Mouse (Mus musculus) retina, postnatal 7 days (tissue): Measurements from ENCODE around the gene Hpcal1.

Experiments used
- DNase-seq: peaks from one replicate; pipeline ENCODE4 v3.0.0-alpha.2; 2012; ENCODE audit warnings: low read depth, low spot score

Hpcal1 gene

DNA sequence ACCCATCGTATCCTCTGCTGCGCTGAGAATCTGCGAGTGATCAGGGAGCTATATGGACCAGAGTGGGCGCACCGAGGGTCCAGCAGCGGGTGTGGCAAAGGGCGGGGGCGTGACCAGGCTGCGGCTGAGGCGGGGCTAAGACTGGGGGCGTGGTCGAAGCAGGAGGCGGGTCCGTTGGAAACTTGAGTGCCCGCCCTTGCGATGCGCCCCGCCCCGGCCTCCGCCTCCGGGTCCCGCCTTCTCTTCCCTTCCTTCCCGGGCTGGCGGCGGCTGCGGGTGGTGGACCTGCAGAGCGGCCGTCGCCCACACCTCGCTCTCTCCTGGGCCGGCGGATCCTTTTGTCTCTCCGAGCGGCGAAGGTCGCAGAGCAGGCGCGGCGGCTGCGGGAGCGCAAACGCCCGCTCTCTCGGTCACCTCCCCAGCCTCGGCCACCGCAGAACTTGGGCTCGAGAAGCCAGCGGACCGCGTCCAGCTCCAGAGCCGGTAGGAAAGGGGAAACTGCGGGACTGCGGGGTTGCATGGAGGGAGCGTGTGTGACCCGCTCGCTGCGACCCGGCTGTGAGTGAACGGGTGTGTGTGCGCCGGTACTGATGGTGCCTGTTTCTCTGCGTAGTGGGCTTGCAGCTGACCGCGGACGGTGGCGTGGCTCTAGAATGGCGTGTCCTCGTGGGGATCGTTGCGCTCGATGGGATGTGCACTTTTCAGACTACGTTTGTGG lies at the start of gene Hpcal1:
Hpcal1 (plus strand) TSS at position 293 of the 718 bp plus-strand sequence.
- peak; percentile 76 for DNase-seq

DNA sequence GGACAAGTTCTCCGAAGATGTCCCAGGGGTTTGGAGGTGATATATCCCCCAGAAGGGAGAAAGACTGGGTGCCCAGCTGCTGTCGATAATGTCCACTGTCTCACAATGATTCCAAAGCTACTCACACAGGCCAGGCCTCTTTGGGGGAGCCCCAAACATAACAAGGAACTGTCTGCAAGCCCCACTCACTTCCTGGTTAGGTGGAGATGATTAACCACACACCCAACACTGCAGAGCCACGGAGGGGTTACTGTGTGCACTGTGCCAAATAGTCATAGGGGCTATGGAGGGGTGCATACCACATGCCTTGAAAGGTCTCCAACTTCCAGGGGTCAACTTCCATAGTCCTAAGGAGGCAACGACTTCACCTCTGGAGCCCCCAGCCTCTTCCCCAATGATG lies 49.4 kb upstream of the Hpcal1 start:
- no peak for DNase-seq

DNA sequence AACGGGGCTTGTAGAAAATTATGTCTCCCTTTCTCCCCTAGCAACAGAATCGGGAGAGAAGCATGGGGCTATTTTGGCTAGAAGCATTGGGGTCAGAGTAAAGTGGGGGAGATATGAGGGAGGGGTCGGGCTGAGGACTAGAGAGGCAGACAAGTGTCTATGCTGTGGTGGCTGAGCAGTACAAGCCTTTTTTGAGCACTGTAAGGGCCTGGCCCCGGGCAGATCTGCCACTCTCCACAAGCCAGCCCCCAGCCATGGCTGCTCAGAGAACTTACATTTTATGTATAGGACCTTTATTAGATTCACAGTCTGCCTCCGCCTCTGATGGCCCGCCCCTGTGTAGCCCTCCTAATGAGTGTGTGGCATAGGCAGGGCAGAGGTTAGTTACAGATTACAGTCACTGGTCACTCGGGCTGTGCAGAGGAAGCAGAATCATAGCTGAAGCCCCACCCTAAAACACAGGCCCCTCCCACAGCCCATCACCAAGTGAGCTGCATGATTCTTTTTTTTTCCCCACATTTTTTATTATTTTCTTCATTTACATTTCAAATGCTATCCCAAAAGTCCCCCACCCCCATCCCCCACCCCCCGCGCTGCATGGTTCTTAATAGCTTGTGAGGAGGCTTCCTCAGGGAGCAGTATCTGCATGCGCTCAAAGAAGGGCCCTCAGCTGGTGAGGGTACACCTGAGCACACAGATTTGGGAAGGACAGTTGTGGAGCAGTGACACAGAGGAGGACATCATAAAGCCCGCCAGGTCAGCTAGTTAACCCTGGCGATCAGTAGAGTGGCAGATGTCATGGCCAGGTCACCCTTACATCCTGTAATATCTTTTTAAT lies 46.1 kb upstream of the Hpcal1 start:
- no peak for DNase-seq

DNA sequence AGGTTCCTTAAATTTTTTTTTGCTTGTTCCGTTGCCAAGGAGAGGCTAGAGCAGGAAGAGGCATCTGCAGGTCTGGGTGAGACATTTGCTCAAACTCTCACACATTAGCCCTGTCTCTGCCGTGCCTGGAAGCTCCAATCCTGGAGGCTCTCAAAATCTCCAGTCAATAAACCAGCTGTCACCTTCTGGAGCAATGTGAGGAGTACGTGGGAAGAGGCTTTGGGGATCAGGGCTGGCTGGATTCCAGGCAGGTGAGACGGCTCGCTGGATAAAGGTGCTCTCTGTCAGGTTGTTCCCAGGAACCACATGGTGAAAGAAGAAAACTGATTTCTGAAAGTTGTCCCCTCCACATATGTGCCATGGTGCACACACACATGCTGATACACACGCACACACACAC lies 44.2 kb upstream of the Hpcal1 start:
- DNase-seq: no peak

DNA sequence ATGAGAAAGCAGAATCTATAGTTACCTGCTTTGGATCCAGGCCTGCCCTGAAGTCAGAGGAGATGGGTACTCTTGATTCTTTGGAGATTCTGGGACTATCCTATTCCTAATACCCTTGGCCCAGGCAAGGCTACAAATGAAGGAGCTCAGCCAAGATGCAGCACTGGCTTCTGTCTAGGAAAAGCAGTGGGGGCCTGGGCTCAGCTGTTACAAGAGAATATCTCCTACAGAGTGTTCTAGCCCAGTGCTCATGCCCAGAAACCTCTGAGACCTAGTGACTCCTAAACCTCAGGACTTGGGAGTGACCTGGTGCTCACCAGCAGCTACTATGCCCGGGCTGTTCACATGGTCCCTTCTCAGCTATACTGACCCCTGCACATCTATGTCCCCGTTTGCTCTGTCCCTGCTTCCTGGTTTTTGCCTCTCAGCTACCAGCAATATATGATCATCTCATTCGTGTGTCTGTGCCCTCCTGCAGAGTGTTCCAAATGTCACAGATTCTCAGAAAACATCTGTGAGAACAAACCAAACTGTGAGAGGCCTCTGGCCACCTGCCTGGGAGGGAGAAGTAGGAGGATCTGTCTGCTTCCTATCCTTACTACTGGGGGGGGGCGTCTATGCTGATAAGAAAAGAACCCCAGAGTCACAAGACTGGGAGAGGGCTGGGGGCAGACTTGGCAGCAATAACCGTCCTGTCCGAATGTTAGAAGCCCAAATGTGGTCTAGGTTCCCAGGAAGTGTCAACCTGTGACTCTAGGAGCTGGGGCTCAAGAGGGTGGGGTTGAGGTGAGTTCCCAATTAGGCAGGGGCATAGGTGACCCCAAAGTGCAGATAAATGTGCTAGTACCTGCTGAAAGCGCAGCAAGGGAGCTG lies 39.2 kb upstream of the Hpcal1 start:
- DNase-seq: no peak

DNA sequence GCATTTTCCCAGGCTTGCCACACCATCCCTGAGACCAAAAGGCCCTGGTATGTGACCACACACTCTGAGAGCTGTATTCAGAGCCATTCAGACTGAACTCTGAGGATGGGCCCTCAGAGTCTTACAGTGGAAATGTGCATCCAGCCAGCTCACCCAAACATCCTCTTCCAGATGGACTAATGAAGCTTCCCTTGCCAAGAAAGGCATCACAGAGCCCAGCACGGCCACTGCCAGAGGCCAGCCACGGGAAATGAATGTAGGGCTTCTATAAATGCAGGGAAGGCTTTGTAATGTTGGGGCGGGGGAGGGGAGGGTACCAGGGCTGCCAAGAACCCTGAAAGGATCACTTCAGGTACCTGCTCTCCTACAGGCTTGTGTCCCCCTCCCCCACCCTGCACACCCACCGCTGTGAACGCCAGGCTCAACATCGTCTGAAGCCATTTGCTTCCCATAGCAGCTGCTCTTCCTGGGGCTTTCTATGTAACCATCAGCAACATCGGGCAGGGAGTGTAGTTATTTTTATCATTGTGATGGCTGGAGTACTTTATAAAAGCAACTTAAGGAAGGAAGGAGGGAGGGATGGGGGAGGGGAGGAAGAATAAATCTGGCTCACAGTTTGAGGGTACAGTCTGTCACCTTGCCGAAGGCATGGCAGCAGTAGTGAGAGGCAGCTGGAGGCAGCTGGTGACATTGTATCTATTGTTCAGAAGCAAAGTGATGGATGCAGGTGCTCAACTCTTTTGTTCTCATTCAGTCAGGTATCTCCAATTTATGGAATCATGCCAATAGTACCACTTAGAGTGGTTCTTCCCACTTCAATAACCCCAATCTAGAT lies 38.2 kb upstream of the Hpcal1 start:
- DNase-seq: no peak

DNA sequence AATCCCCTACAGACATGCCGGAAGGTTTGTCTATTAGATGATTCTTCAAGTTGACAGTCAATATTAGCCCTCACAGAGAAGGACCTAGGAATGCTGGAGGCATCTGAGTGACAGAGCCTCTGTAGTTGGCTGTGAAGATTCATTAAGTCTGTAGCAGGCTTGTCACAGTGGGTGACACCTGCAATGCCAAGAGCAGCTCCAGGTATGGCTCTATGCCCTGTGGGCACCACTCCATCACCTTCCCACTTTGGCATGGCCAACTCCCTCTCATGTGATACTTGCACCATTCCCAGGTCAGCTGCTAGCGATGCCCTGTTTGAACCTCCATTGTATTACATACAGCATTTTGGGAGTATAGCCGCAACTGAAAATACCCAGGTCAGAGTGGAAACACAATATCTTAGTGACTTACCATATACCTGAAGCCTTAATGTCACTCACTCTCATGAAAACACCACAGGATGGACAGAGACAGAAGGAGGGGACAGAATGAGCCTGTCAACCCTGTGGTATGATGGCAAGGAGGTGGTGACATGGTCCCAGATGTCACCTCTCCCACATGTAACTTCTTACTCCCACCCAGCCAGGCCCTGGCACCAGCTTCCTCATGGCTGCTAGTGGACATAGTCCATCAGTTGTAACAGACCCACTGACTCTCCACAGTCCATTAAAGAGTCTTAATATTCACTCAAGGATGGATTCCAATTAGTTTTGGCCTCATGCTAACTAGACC lies 37.4 kb upstream of the Hpcal1 start:
- DNase-seq: no peak

DNA sequence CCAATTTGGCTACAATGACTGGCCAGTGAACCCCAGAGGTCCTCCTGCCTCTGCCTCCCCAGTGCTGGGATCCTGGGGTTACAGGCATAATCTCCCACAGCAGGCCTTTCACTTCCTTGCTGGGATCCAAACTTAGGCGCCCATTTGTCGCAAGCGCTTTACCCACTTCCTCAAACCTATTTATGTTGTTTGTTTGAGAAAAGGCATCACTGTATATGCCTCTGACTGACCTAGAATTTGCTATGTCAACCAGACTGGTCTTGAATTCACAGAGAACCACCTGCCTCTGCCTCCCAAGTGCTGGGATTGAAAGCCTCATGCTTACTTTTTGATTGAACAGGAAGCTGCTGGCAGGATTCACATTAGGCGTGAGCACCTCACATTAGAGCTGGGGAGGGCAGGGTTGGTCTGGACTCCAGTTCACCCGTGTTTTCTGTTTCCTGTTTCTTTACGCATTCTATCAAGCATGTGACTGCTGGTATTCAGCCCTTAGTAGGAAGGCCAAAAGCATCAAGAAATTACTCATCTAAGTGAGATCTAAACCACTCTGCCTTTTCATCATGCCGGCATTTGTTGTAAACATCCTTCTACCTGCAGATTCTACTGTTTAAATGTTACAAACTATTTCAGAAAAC lies 33.0 kb upstream of the Hpcal1 start:
- no peak for DNase-seq

DNA sequence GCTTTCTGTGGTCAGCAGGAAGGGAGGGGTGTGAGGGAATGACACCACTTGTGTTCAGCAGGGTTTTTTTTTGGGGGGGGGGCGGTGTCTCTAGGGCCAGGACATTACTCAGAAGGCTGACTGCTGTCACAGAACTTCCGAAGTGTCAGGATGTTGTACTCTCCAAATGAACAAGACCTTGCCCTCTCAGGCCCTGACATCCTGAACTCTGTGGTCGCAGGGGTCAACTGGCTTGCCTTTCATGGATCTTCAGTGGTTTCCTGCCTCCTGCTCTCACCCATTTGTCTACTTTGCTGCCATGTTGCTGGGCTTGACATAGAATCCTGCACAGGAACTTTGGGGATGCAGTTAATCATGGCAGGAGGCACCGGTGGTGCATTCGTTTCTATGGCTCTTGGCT lies 32.1 kb upstream of the Hpcal1 start:
- DNase-seq: no peak

DNA sequence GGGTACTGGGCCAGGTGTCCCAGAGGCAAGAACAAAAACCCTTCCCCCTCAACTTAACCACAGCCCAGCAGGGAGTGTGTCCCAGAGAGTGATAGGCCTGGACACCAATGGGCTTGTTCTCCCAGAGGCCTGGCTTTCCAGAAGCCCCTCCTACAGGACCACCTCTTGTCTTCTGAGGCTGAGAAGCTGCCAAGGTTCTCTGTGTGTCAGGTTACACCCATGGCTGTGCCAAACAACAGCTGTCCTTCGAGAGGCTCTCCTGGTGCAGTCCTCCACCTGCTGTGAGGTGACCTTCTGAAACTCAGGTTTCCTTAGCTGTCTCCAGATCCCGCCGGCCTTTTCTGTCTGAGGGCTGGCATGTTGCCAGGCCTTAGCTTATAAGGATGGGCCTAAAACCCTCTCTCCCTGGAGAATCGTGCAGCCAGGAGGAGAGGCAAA lies 29.2 kb upstream of the Hpcal1 start:
- DNase-seq: peak; percentile 14

DNA sequence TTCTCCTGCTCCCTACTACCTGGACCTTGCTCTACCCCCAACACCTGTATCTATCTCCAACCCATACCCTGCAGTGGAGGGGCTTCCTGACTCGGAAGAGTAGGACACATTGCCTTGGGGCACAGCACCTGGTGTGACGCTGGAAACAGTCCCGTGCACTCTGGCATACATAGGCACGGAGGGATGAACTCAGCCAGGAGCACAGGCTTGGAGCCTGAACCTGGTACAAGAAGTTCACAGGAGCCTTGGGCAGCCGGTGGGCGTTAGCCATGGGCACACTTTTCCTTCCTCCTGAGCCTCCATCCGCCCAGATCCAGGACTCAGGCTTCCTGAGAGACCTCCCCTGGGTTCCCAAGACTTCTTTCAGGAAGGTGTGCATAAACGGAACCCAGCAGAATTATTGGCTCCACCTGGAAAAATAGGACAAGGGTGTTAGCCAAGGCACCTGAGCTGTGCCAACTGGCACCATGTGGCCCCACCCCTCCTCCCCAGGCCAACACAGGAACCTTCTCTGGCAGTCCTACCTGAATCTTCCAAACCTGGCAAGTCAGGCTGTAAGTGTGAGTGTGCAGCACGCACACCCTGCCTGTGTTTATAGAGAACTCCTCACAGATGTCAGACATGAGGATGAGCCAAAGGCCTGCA lies 26.5 kb upstream of the Hpcal1 start:
- DNase-seq: no peak

DNA sequence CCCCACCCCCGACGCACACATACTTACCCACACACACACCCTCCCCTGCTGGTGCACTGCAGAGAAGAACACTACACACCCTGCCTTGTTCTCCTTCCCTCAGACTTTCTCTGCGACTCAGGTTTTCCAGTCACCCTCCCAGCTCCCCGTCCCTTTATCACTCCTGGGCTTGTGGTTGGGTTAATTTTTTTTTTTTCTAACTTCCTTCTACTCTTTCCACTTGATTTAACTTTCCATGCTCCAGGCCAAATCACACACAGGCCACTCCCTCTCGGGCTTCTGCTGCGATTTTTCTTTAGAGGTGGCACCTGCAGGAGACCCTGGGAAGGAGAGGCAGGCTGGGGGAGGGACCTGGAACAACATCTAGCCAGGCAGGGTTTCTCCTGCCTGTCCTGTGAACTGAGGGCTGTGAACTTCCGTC lies 24.7 kb upstream of the Hpcal1 start:
- DNase-seq: no peak

DNA sequence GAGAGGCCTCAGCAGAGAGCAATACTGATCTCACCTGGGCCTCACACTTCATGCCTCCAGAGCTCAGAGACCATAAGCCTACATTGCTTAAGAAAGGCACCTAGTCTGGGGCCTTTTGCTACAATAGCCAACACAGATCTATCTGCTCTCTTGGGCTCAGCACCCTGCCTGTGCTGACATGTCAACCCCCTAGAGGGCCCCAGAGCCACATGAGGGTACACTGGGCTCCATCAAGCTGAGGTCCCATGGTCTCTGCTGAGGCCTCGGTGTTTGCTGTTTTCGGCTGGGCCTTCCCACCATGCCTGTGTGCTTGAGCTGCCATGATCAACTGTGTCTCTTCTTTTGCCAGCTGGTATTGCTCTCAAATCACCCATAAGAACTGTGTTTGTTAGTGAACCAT lies 24.0 kb upstream of the Hpcal1 start:
- no peak for DNase-seq

DNA sequence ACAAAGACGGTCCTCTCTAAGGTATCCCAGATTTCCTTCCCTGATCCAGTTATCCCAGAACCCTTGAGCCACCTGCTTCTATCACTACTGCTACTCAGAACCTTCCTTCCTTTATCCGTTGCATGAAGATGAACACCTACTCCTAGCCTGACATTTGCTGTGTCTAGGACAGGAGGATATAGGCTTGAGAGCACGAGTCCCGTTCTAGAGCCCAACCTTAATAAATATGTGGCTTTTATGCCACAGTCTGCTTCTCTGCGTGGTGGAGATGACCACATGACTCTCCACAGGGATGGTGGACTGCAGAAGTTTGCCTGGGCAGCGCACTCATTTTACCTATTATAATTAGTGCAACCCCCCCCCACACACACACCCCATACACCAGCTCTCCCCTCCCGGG lies 16.9 kb upstream of the Hpcal1 start:
- DNase-seq: no peak

DNA sequence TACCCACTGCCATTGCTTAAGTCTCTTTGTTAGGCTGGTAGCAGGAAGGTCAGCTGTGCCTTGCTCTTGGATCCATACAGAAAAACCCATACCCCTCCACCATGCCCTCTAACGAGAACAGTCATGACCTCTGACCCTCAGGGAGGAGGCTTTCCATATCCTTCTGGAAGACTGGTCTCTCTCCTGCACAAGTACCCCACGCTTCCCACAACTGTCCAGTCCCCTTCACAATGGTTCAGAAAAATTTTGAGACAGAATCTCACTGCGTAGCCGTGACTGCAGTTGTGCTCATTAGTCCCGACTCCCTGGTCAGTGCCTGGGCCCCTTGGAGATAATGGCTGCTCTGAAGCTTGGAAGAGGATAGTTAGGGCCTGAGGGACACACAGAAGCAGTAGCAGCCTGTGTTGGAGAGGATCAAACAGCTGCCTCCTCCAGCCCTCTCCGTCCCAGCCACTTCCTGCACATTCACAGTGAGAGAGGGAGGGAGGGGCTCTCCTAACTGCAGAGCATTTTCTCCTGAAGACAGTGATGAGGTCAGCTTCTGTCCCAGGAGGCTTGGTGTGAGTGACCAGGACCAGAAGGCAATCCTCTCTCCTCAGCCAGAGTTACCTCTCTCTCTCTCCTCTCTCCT lies 16.4 kb upstream of the Hpcal1 start:
- DNase-seq: no peak

DNA sequence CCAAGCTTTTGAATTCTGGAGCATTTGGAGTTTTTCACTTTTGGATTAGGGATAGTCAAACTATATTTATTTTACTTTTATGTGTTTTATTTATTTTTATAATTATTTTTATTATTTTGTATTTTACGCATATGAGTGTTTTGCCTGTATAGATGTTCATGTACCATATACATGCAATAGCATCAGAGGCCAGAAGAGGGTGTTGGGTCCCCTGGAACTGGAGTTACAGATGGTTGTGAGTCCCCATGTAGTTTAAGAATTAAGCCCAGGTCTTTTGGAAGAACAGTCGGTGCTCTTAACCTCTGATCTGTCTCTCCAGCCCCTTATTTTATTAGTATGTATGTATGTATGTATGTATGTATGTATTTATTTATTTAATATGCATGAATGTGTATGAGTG lies 12.9 kb upstream of the Hpcal1 start:
- DNase-seq: no peak

DNA sequence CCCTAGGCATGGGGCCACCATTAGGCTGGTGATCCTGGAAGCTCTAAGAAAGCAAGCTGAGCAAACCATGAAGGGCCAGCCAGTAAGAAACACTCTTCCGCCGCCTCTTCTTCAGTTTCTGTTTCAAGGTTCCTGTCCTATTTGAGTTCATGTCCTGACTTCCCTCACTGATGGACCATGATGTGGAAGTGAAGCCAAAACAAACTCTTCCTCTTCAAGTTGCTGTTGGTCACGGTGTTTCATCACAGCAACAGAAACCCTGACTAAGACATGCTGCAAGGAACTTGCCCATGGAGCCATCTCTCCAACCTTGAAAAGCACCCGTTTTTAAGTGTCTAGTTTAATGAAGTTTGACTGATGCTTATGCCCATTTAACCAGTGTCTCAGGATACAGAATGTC lies 11.1 kb upstream of the Hpcal1 start:
- no peak for DNase-seq

DNA sequence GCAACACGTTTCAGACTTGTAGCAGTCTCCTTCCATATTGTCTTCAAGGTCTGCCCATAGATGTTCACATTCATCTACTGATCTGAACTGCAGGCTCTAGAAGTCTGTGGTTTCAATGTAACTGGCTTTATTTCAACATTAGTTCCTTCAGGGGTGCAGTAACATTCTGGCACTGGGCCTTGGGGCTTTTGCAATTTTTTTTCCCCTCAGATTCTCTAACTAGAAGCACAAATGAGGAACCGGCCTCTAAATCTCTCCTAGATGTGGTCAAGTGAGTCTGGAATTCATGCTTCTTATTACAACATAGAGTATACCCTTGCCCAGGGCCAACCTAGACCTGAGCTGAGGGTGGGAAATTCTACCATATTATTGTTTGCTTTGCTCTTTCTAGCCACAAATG lies 8.5 kb upstream of the Hpcal1 start:
- no peak for DNase-seq

DNA sequence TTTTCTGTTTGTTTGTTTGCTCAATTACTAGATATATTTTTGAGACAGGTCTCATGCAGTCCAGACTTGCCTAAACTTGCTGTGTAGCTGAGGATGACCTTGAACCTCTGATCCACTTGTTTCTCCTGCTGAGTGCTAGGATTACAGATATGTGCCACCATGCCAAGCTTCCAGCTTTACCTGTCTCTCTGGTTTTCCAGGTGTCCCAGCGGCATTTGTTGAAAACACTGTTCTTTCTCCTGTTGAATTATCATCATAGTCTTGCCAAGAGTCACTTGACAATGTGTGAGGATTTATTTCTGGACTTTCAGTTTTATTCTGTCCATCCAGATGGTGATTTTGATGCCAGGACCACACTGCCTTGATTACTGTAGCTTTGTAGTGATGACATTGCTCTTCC lies 6.3 kb upstream of the Hpcal1 start:
- no peak for DNase-seq
